Mouse (Mus musculus) adipocyte (in vitro differentiated cells): ENCODE measurements around the gene Gbe1.
A peak's percentile ranks its signal among the peaks of the same experiment; 100 is the strongest.

Source experiments
- DNase-seq: peaks from one replicate; pipeline ENCODE4 v3.0.0-alpha.2; 2016; ENCODE audit warnings: low spot score

Gene Gbe1

DNA sequence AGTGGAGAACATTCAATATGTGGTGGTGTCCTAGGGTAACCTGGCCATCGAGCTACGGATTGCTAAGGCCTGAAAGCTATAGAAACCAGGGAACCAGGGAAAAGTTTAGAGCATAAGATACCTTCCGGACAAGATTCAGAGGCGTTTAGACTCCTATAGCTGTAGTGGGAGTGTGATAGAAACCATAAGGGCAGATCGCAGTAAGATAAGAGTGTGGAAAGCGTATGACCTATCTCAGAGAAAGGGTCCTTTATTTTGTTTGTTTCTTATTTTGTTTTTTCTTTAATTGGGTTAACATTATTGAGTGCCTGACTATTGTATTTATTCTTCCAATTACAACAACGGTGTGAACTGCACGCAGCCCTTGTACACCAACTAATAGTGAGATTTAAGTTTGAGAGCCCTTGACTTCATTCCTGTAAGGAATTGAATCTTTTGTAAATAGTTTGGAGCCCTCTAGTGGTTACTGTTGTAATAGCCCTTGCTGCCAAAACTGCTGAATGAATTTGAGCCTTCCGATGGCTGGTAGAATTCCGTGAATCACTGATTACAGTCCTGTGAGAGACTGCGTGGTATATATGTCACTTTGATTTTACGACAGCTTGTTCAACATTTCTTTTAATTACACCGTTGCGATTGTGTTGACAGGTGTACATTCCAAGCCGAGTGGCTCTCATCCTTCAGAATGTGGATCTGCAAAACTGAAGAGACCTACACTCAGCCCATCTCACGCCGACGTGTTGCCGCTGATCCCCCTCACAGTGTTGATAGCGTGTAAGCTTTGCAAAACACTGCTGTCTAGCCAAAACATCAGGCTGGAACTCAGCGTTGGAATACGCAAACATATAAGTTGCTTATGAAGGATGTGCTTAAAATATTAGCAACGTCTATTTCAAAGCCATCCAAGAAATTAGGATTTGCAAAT is 254.9 kb downstream of the Gbe1 start:
- peak; percentile 81 for DNase-seq

DNA sequence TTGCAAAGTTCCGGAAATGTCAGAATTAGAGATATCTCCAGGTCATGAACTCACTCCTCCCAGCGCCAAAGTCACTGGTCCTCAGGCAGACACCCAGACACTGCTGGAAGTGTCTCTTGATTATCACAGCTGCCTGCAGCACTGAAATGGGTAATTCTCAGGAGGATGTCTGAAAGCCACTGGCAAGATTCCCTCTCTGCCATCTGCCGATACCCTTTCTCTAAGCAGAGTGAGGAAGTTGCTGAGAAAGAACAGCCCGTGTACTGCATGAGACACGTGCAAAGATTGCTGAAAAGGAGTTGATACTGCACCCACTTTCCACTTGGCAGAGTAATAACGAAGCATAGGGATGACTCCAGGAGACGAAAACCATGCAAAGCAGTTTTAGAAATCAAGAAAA is 272.2 kb downstream of the Gbe1 start:
- no peak for DNase-seq

DNA sequence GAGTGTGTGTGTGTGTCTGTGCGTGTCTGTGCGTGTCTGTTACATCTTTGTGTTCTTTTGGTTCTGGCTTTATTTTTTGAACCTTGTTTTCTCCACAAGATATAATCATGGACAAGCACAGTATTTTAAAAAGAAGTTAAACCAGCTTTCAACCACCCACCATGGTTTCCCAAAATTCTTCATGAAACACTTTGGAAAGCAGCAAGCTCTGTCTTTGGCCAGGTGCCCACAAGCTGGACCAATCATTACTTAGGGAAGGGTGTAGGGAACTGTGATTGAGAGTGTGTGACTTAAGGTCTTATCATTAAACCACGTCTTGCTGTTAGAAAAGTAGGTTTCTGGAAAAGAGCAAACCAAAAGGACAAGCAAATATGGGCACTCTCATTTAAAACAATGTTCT is 288.6 kb downstream of the Gbe1 start:
- no peak for DNase-seq

DNA sequence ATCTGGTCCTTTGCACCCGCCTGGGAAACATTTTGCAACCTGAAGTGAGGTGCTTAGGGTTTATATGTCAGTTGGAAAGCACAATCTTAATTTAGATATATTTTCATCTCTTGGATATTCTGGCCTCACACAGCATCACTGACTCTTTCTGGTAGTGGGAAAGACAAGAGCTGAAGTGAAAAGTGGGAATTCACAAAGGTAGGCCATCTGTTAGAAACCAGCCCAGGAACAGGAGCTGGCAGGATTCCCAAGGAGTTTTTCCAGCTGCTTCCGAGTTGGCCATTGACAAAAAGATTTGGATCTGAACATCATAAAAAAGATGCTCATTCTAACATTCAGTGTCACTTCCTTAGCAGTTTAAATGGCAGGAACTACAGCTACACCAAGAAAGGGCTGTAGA is 294.6 kb downstream of the Gbe1 start:
- DNase-seq, result no peak

DNA sequence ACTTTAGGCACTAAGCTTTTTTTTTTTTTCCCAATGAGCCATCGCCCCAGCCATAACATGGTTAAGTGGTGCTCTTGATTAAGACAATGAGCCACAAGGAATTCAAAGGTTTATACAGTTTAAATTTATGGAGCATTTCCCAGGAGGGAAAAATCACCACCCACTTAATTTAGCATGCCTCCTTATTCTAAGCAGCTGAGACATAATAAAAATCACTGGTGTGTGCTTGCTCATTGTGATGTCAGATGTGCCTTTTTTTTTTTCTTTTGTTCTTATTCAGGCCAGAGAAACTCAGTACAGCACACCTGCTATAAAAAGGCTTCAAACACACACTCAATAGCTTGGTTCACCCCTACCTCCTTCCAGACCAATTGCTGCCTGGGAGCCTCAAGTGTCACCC is 303.9 kb downstream of the Gbe1 start:
- no peak for DNase-seq

DNA sequence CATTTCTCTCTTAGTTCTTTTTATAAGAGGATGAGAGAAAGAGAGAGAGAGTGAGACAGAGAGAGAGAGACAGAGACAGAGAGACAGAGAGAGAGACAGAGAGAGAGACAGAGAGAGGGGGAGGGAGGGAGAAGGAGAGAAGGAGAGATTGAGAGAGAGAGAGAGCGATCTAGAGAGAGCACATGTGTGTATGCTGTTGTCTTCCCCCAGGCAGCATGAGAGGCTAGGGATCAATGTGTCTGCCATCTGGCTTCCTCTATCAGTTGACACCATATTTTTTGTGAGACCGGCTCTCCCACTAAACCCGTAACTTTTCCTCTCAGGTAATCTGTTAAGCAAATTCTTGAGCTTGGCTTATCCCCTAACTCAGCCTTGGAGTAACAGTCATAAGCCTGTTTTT is 304.4 kb downstream of the Gbe1 start:
- DNase-seq, result no peak
